Mouse (Mus musculus) megakaryocyte, embryonic 14.5 days (primary cell): Measurements from ENCODE around the gene Stox2.

Source experiments
- FLI1 ChIP-seq: IDR thresholded peaks from 2 replicates; pipeline ENCODE4 v1.6.1; 2012; ENCODE audit warnings: low read length, inconsistent platforms, mixed read lengths
- GATA1 ChIP-seq: IDR thresholded peaks from 3 replicates; pipeline ENCODE4 v1.6.1; 2012; ENCODE audit warnings: mixed read lengths, low read length, inconsistent platforms, borderline replicate concordance

- TF ChIP-seq GATA1 (no peak), FLI1 (no peak)
Measured at GRCm38 (mm10) chr8:47185396-47185795, 260.8 kb downstream of the Stox2 start.
